Comparison of ENCODE assay signal across 14 mouse cellular contexts in the genomic region with DNA sequence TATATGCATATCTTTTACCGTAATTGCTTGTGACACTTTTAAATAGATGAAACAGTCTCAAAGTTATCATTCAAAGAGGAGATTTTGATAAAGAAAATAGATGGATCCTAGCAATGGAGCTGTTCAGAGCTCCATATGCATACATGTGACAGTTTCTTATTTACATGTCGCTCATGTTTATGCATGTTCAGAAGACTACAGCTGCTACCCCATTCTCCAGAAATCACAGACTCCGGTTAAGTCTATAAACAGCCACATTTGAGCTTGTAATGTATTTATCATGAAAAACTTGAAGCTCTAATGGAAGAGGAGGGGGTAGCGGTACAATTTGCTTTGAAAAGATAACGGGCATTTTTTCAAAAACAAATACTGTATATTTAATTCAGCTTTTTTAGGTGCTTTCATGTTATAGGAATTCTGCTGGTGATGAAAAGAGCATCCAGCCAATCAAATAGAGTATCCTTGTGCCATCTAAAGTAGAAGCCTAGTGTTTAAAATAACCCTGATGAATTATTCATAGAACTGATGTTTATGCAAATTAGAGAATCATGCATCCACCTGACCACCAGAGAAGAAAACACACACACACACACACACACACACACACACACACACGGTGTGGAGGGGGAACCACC.
DNase-seq lines count a peak whose midpoint lies in the region; ATAC-seq and TF ChIP-seq lines count a peak whose summit lies in the region.
"Had no signal": no experiment of that assay in that cellular context is flagged by ENCODE, and none has a peak within 500 bp of the region (broad histone marks: within the 10 kb centered on the region; RNA-seq: fewer than 3 reads in every experiment).

No protein-coding gene starts in this region.

- WGBS in forebrain, postnatal 0 days, result 22% methylated on average over 6 of the region's 6 CpGs
- 39% methylated on average over 6 of the region's 6 CpGs for WGBS in midbrain, embryonic 15.5 days

- no peaks in the 10 kb centered on the region for H3K36me3 ChIP-seq in forebrain, postnatal 0 days (ENCODE audit: insufficient read depth)
- no peaks in the 10 kb centered on the region for H3K36me3 ChIP-seq in midbrain, embryonic 15.5 days (replicated peaks)
- H3K36me3 ChIP-seq: embryonic facial prominence, embryonic 15.5 days; heart, embryonic 10.5 days had no signal

- H3K4me3 ChIP-seq in forebrain, postnatal 0 days (ENCODE audit: low read depth, low read length), result peak overlapping the region; percentile 28
- peak overlapping the region; percentile 25 for H3K4me3 ChIP-seq in midbrain, embryonic 15.5 days
- H3K4me3 ChIP-seq: embryonic facial prominence, embryonic 15.5 days; heart, embryonic 10.5 days had no signal

- ATAC-seq in forebrain, postnatal 0 days, result peak; percentile 95
- peak; percentile 95 for ATAC-seq in midbrain, embryonic 15.5 days (replicated peaks)
- ATAC-seq: Patski had no signal

- TF ChIP-seq CTCF in forebrain, postnatal 0 days (IDR thresholded peaks at IDR 0.05; ENCODE audit: low read depth), result no peak

- DNase-seq in retina, postnatal 1 day, result peak; percentile 12
- no peak for DNase-seq in retina, embryonic 14.5 days (ENCODE audit: low spot score)
- DNase-seq in forebrain, postnatal 0 days, result peak; percentile 78
- DNase-seq in telencephalon, adult 2 months (ENCODE audit: low read depth, low spot score), result peak; percentile 42
- DNase-seq in liver, result no peak
- no peak for DNase-seq in frontal cortex, postnatal 14 days (ENCODE audit: low spot score in 2 of 2)
- DNase-seq: adrenal gland, adult 2 months; heart, postnatal 4 days; thymus, adult 2 months had no signal

- H3K27me3 ChIP-seq in forebrain, postnatal 0 days (ENCODE audit: insufficient read depth, low read length), result no peaks in the 10 kb centered on the region
- H3K27me3 ChIP-seq in midbrain, embryonic 15.5 days (replicated peaks), result no peaks in the 10 kb centered on the region
- H3K27me3 ChIP-seq: embryonic facial prominence, embryonic 15.5 days; Patski had no signal

- H3K9me3 ChIP-seq in forebrain, postnatal 0 days (ENCODE audit: low read length), result no peaks in the 10 kb centered on the region
- H3K9me3 ChIP-seq in midbrain, embryonic 15.5 days, result no peaks in the 10 kb centered on the region
- H3K9me3 ChIP-seq: embryonic facial prominence, embryonic 15.5 days; heart, embryonic 10.5 days had no signal

- peak overlapping the region; percentile 34 for H3K4me2 ChIP-seq in forebrain, postnatal 0 days (ENCODE audit: low read depth)
- peak overlapping the region; percentile 29 for H3K4me2 ChIP-seq in midbrain, embryonic 15.5 days
- H3K4me2 ChIP-seq: embryonic facial prominence, embryonic 15.5 days; liver, embryonic 11.5 days had no signal

- H3K9ac ChIP-seq in forebrain, postnatal 0 days, result peak overlapping the region; percentile 32; the same call in 1 of the 2 replicates
- no peak overlapping the region for H3K9ac ChIP-seq in midbrain, embryonic 15.5 days
- H3K9ac ChIP-seq: embryonic facial prominence, embryonic 15.5 days had no signal

- H3K27ac ChIP-seq in forebrain, postnatal 0 days (ENCODE audit: low read depth, low read length), result peak overlapping the region; percentile 65
- peak overlapping the region; percentile 73 for H3K27ac ChIP-seq in midbrain, embryonic 15.5 days
- H3K27ac ChIP-seq: embryonic facial prominence, embryonic 15.5 days; heart, embryonic 10.5 days had no signal

- no peaks in the 10 kb centered on the region; the same call in 1 of the 2 replicates for H3K4me1 ChIP-seq in forebrain, postnatal 0 days (ENCODE audit: insufficient read depth)
- no peaks in the 10 kb centered on the region for H3K4me1 ChIP-seq in midbrain, embryonic 15.5 days
- H3K4me1 ChIP-seq: embryonic facial prominence, embryonic 15.5 days; heart, embryonic 10.5 days had no signal

Comparison
In these comparisons a context has a peak if more than half of its experiments do, and no peak if none do; other contexts are left out.
1. DNase-seq: peak in retina, postnatal 1 day (single experiment), forebrain, postnatal 0 days (single experiment) and telencephalon, adult 2 months (single experiment); none in retina, embryonic 14.5 days (single experiment), liver (single experiment) and frontal cortex, postnatal 14 days (0 of 2).